Mouse (Mus musculus) forebrain, embryonic 10.5 days (tissue): ENCODE results near the gene Ptgdr2. TPM values are rescaled to one million over a fixed set of nuclear protein-coding genes. Genes with fewer than 3 reads are reported as not detected.

Experiments
- DNase-seq: peaks from one replicate; pipeline ENCODE4 v3.0.0-alpha.2; 2017; ENCODE audit warnings: low spot score; ENCODE audit errors: extremely low spot score
- H3K27ac ChIP-seq: fragments of 300-500 bp; sonication (generic); 2 replicates; pipeline ENCODE4 v1.5.1; 2016; ENCODE audit warnings: mild to moderate bottlenecking
- H3K27me3 ChIP-seq: fragments of 300-500 bp; sonication (generic); 2 replicates; pipeline ENCODE4 v1.6.1; 2016; ENCODE audit warnings: mild to moderate bottlenecking; ENCODE audit not compliant: poor library complexity, severe bottlenecking
- H3K36me3 ChIP-seq: fragments of 300-500 bp; sonication (generic); replicated peaks from 2 replicates; pipeline ENCODE4 v1.6.1; 2016; ENCODE audit warnings: mild to moderate bottlenecking, moderate library complexity
- H3K4me1 ChIP-seq: fragments of 300-500 bp; sonication (generic); 2 replicates; pipeline ENCODE4 v1.6.1; 2016
- H3K4me3 ChIP-seq: fragments of 300-500 bp; sonication (generic); 2 replicates; pipeline ENCODE4 v1.5.1; 2016; ENCODE audit warnings: mild to moderate bottlenecking, moderate library complexity
- H3K9me3 ChIP-seq: fragments of 300-500 bp; sonication (generic); 2 replicates; pipeline ENCODE4 v1.6.1; 2016; ENCODE audit warnings: mild to moderate bottlenecking, moderate library complexity
- WGBS: fragments of 180-500 bp; shearing (Covaris S2); methylation state at CpG from one replicate; pipeline ENCODE4 v1.1.7; 2016; 5-methylcytosine and 5-hydroxymethylcytosine counted together
- polyA plus RNA-seq: library from polyadenylated mRNA; unstranded; fragments of >200 nt; fragmentation: Nextera tagmentation; extraction: Ambion mirVana; gene quantifications from 2 replicates; pipeline ENCODE4 v1.2.1, GENCODE M21; 2016

The Ptgdr2 gene
- polyA plus RNA-seq, 1 experiment from 2014 or later: 0.09 TPM

GRCm38 (mm10) chr19:10914291-10914690 lies 22.7 kb upstream of the Ptgdr2 start:
- 81% methylated on average over 7 of the region's 7 CpGs for WGBS
- Histone ChIP-seq H3K4me3 (no peak overlapping the region), H3K36me3 (peaks cover under 1% of the 10 kb centered on the region; the same call in 1 of the 2 replicates), H3K27ac (no peak overlapping the region), H3K27me3 (no peaks in the 10 kb centered on the region), H3K4me1 (no peaks in the 10 kb centered on the region), H3K9me3 (no peaks in the 10 kb centered on the region)
- no peak for DNase-seq

GRCm38 (mm10) chr19:10914870-10915269 lies 22.1 kb upstream of the Ptgdr2 start:
- Histone ChIP-seq H3K27ac (no peak overlapping the region), H3K9me3 (no peaks in the 10 kb centered on the region)
- 80% methylated on average over 2 of the region's 2 CpGs for WGBS

GRCm38 (mm10) chr19:10916506-10916905 lies 20.5 kb upstream of the Ptgdr2 start:
- H3K9me3 ChIP-seq: no peaks in the 10 kb centered on the region
- H3K36me3 ChIP-seq: no peaks in the 10 kb centered on the region
- no peak overlapping the region for H3K4me3 ChIP-seq
- WGBS: 73% methylated on average over 5 of the region's 5 CpGs
- DNase-seq: no peak
- H3K4me1 ChIP-seq: no peaks in the 10 kb centered on the region
- no peaks in the 10 kb centered on the region for H3K27me3 ChIP-seq
- no peak overlapping the region for H3K27ac ChIP-seq

More at GRCm38 (mm10) chr19:10914870-10915269, 22.1 kb upstream of the Ptgdr2 start:
- H3K36me3 ChIP-seq: no peaks in the 10 kb centered on the region
- H3K4me3 ChIP-seq: no peak overlapping the region
- DNase-seq: no peak
- no peaks in the 10 kb centered on the region for H3K4me1 ChIP-seq
- H3K27me3 ChIP-seq: no peaks in the 10 kb centered on the region

GRCm38 (mm10) chr19:10918321-10918991 lies 18.5 kb upstream of the Ptgdr2 start:
- Histone ChIP-seq H3K4me1 (no peaks in the 10 kb centered on the region), H3K4me3 (no peak overlapping the region), H3K36me3 (no peaks in the 10 kb centered on the region), H3K27me3 (no peaks in the 10 kb centered on the region), H3K27ac (no peak overlapping the region), H3K9me3 (no peaks in the 10 kb centered on the region)
- 92% methylated on average over 10 of the region's 10 CpGs for WGBS
- no peak for DNase-seq

- no peaks in the 10 kb centered on the region for H3K27me3 ChIP-seq
- peaks cover 6% of the 10 kb centered on the region for H3K4me1 ChIP-seq
- no peak for DNase-seq
- H3K9me3 ChIP-seq: no peaks in the 10 kb centered on the region
- no peak within 1 kb of the TSS for H3K4me3 ChIP-seq
- 65% methylated on average over 2 of the region's 2 CpGs for WGBS
- H3K36me3 ChIP-seq: no peaks in the 10 kb centered on the region
- no peak within 1 kb of the TSS for H3K27ac ChIP-seq
These were observed 16.4 kb upstream of the Ptgdr2 start, which contains the start of gene Zp1 for GRCm38 (mm10) chr19:10920532-10920931. Zp1 (minus strand) TSS chr19:10920632.

GRCm38 (mm10) chr19:10921058-10921457 lies 15.9 kb upstream of the Ptgdr2 start:
- Histone ChIP-seq H3K4me3 (no peak overlapping the region), H3K9me3 (no peaks in the 10 kb centered on the region), H3K27me3 (no peaks in the 10 kb centered on the region), H3K27ac (no peak overlapping the region), H3K36me3 (no peaks in the 10 kb centered on the region), H3K4me1 (peaks cover 12% of the 10 kb centered on the region)
- no peak for DNase-seq
- 78% methylated on average over 3 of the region's 3 CpGs for WGBS

GRCm38 (mm10) chr19:10924220-10924619 lies 12.7 kb upstream of the Ptgdr2 start:
- Histone ChIP-seq H3K4me3 (no peak overlapping the region), H3K9me3 (no peaks in the 10 kb centered on the region), H3K27me3 (no peaks in the 10 kb centered on the region), H3K36me3 (no peaks in the 10 kb centered on the region), H3K27ac (no peak overlapping the region), H3K4me1 (peaks cover 23% of the 10 kb centered on the region)
- 70% methylated on average over 4 of the region's 4 CpGs for WGBS
- DNase-seq: no peak

- H3K9me3 ChIP-seq: no peaks in the 10 kb centered on the region
- 31% methylated on average over 6 of the region's 6 CpGs for WGBS
- peaks cover 23% of the 10 kb centered on the region for H3K4me1 ChIP-seq
- no peaks in the 10 kb centered on the region for H3K36me3 ChIP-seq
- peak overlapping the region; percentile 81 for H3K27ac ChIP-seq
- DNase-seq: no peak
- H3K27me3 ChIP-seq: no peaks in the 10 kb centered on the region
- no peak overlapping the region for H3K4me3 ChIP-seq
These were observed 10.8 kb upstream of the Ptgdr2 start for GRCm38 (mm10) chr19:10926123-10926621.

- peaks cover 23% of the 10 kb centered on the region for H3K4me1 ChIP-seq
- no peaks in the 10 kb centered on the region for H3K27me3 ChIP-seq
- no peak for DNase-seq
- H3K9me3 ChIP-seq: no peaks in the 10 kb centered on the region
- H3K36me3 ChIP-seq: no peaks in the 10 kb centered on the region
- WGBS: 51% methylated on average over 4 of the region's 4 CpGs
- no peak overlapping the region for H3K4me3 ChIP-seq
- peak overlapping the region; percentile 81 for H3K27ac ChIP-seq
These were observed 10.3 kb upstream of the Ptgdr2 start for GRCm38 (mm10) chr19:10926666-10927065.

- Histone ChIP-seq H3K27me3 (no peaks in the 10 kb centered on the region), H3K36me3 (no peaks in the 10 kb centered on the region), H3K4me1 (peaks cover 28% of the 10 kb centered on the region), H3K27ac (no peak overlapping the region), H3K4me3 (no peak overlapping the region), H3K9me3 (no peaks in the 10 kb centered on the region)
- no peak for DNase-seq
- 84% methylated on average over 2 of the region's 2 CpGs for WGBS
These were observed 6.3 kb upstream of the Ptgdr2 start for GRCm38 (mm10) chr19:10930641-10931040.

GRCm38 (mm10) chr19:10935029-10935428 lies 1.9 kb upstream of the Ptgdr2 start:
- peaks cover 15% of the 10 kb centered on the region for H3K4me1 ChIP-seq
- H3K27me3 ChIP-seq: peaks cover 22% of the 10 kb centered on the region; the same call in 1 of the 2 replicates
- no peaks in the 10 kb centered on the region for H3K36me3 ChIP-seq
- no peak for DNase-seq
- WGBS: 28% methylated on average over 5 of the region's 5 CpGs
- H3K27ac ChIP-seq: no peak overlapping the region
- no peak overlapping the region for H3K4me3 ChIP-seq
- H3K9me3 ChIP-seq: no peaks in the 10 kb centered on the region; the same call in 1 of the 2 replicates

- no peak overlapping the region for H3K27ac ChIP-seq
- WGBS: 91% methylated on average over 5 of the region's 5 CpGs
- no peaks in the 10 kb centered on the region; the same call in 1 of the 2 replicates for H3K9me3 ChIP-seq
- H3K36me3 ChIP-seq: no peaks in the 10 kb centered on the region
- DNase-seq: no peak
- peaks cover 22% of the 10 kb centered on the region; the same call in 1 of the 2 replicates for H3K27me3 ChIP-seq
- no peak overlapping the region for H3K4me3 ChIP-seq
- peaks cover 25% of the 10 kb centered on the region for H3K4me1 ChIP-seq
These were observed 883 bp upstream of the Ptgdr2 start for GRCm38 (mm10) chr19:10936077-10936476.

- H3K4me1 ChIP-seq: peaks cover 30% of the 10 kb centered on the region
- H3K9me3 ChIP-seq: no peaks in the 10 kb centered on the region; the same call in 1 of the 2 replicates
- H3K4me3 ChIP-seq: no peak overlapping the region
- H3K27me3 ChIP-seq: peaks cover 26% of the 10 kb centered on the region
- DNase-seq: no peak
- 66% methylated on average over 3 of the region's 3 CpGs for WGBS
- H3K27ac ChIP-seq: no peak overlapping the region
- peaks cover 26% of the 10 kb centered on the region for H3K36me3 ChIP-seq
These were observed 1.8 kb downstream of the Ptgdr2 start for GRCm38 (mm10) chr19:10938771-10939170.
